Mouse (Mus musculus) cerebellum, adult 2 months (tissue): ENCODE results near the gene 5730455P16Rik. TPM values are rescaled to one million over a fixed set of nuclear protein-coding genes. Genes with fewer than 3 reads are reported as not detected.
A peak's percentile ranks its signal among the peaks of the same experiment; 100 is the strongest.

Experiments used
- DNase-seq, 2 experiments: peaks; one replicate each; pipeline ENCODE4 v3.0.0; 2021
- H3K27ac ChIP-seq: fragments of 200-500 bp; 2 replicates; pipeline ENCODE4 v1.5.1; 2012; ENCODE audit warnings: low read length, control low read depth, inconsistent platforms; ENCODE audit not compliant: insufficient read depth
- H3K27me3 ChIP-seq: fragments of 200-500 bp; 2 replicates; pipeline ENCODE4 v1.6.1; 2012; ENCODE audit warnings: inconsistent platforms, mild to moderate bottlenecking, low read length, moderate library complexity; ENCODE audit not compliant: control insufficient read depth, insufficient read depth
- H3K4me1 ChIP-seq: fragments of 200-500 bp; 2 replicates; pipeline ENCODE4 v1.6.1; 2011; ENCODE audit warnings: low read length; ENCODE audit not compliant: control insufficient read depth, insufficient read depth
- H3K4me3 ChIP-seq: fragments of 200-500 bp; replicated peaks from 2 replicates; pipeline ENCODE3; 2011; ENCODE audit warnings: mild to moderate bottlenecking, low read depth, low read length, control low read depth; ENCODE audit not compliant: insufficient read depth
- CTCF ChIP-seq: fragments of 200-500 bp; IDR thresholded peaks from 2 replicates; pipeline ENCODE4 v1.5.1; 2011; ENCODE audit warnings: low read depth, mild to moderate bottlenecking, control low read depth, low read length, moderate library complexity, borderline replicate concordance; ENCODE audit not compliant: insufficient read depth
- POLR2A ChIP-seq: fragments of 200-500 bp; IDR thresholded peaks from 2 replicates; pipeline ENCODE4 v1.6.1; 2011; ENCODE audit warnings: low read length, control low read depth, borderline replicate concordance; ENCODE audit not compliant: insufficient read depth
- WGBS: fragments of 180-500 bp; shearing (Covaris S2); methylation state at CpG from one replicate; pipeline ENCODE4 v1.1.7; 2018; 5-methylcytosine and 5-hydroxymethylcytosine counted together
- polyA plus RNA-seq: library from polyadenylated mRNA; depleted of rRNA; stranded (reverse); fragments of >200 nt; gene quantifications from 2 replicates; pipeline ENCODE4 v1.2.3, GENCODE M21; 2012

The 5730455P16Rik gene
- polyA plus RNA-seq, 1 experiment: 33.5 TPM

GRCm38 (mm10) chr11:80368949-80369348 lies 8.9 kb downstream of the 5730455P16Rik start:
- no peak for TF ChIP-seq CTCF
- no peak for TF ChIP-seq POLR2A
- Histone ChIP-seq H3K27me3 (no peaks in the 10 kb centered on the region), H3K27ac (no peak overlapping the region), H3K4me1 (no peaks in the 10 kb centered on the region), H3K4me3 (no peak overlapping the region)
- no peak for DNase-seq
- WGBS: 94% methylated on average over 1 of the region's 1 CpGs

- DNase-seq: no peak
- no peak overlapping the region for H3K27ac ChIP-seq
- no peak overlapping the region for H3K4me3 ChIP-seq
- H3K27me3 ChIP-seq: no peaks in the 10 kb centered on the region
- no peaks in the 10 kb centered on the region for H3K4me1 ChIP-seq
- TF ChIP-seq CTCF (no peak), POLR2A (no peak)
- WGBS: 37% methylated on average over 4 of the region's 4 CpGs
Measured at GRCm38 (mm10) chr11:80354832-80355231, 23.0 kb downstream of the 5730455P16Rik start.

DNA sequence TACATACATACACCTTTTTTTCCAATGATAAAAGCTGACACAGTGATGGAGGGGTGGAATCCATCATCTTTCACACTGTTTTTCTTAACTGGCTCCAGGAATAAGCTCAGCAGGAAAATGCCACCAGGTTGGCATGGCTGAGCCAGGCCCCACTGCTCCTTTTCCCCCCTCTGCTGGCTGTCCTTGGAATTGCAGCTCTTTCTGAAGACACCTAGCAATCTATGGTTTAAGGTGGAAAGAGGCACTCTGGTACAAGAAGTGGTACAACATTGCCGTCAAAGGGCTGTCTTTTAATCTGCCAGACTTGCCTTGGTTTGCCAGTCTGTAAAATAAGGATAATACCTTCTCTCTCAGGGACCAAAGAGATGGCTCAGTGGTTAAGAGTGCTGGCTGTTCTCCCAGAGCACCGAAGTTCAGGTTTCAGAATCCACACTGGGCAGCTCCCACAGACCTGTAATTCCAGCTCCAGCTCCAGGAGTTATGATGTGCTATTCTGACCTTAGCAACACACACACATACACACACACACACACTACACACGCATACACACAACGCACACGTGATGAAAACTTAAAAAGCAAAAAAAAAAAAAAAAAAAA lies 25.9 kb downstream of the 5730455P16Rik start:
- TF ChIP-seq CTCF (peak; percentile 91), POLR2A (no peak)
- Histone ChIP-seq H3K27ac (no peak overlapping the region), H3K4me1 (no peaks in the 10 kb centered on the region), H3K4me3 (no peak overlapping the region), H3K27me3 (no peaks in the 10 kb centered on the region)
- peak; percentile 78 to 85 for DNase-seq
- WGBS: 68% methylated on average over 5 of the region's 5 CpGs

- DNase-seq: no peak
- no peak overlapping the region for H3K4me3 ChIP-seq
- WGBS: 38% methylated on average over 2 of the region's 2 CpGs
- H3K27ac ChIP-seq: no peak overlapping the region
- no peaks in the 10 kb centered on the region for H3K4me1 ChIP-seq
- TF ChIP-seq CTCF: no peak
- TF ChIP-seq POLR2A: no peak
- H3K27me3 ChIP-seq: no peaks in the 10 kb centered on the region
Measured at GRCm38 (mm10) chr11:80342482-80342881, 35.4 kb downstream of the 5730455P16Rik start.

- no peak for DNase-seq
- Histone ChIP-seq H3K27me3 (no peaks in the 10 kb centered on the region), H3K4me3 (no peak overlapping the region), H3K4me1 (no peaks in the 10 kb centered on the region), H3K27ac (no peak overlapping the region)
- TF ChIP-seq POLR2A: no peak
- WGBS: 42% methylated on average over 6 of the region's 6 CpGs
Measured at GRCm38 (mm10) chr11:80336351-80336730, 41.5 kb downstream of the 5730455P16Rik start.

DNA sequence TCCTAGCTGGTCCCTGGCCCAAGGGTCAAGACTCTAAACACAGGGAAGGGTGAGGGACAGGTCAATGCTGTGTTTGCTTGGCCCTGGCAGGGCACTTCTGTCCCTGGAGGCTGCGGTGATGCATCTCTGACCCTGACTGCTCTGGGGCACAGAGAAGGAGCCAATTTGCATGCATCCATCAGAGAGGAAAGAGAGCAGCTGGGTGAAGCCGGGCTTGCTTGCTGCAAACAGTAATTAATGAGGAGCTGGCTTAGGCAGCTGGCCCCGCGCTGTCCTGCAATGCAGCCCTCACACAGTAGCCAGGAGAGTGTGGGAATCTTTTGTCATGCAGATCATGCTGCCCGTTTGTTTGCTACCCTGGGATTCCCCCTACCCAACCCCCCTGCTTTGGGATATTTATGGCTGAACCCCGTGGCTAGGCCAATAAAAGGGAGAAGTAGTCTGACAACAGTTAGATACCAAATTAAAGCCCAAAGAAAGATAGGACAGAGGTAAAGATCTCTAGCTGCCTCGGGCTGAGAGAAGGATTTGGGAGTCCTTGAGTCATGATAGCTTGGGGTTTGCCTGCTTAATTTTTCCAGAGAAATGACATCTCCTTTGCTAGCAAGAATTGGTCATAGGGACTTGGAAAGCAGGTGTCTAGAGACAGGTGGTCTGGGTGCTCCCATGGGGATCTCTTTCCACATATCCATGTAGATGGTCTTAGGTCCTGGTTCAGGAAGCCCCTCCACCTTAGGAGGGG lies 42.1 kb downstream of the 5730455P16Rik start:
- 20% methylated on average over 7 of the region's 7 CpGs for WGBS
- Histone ChIP-seq H3K4me1 (no peaks in the 10 kb centered on the region), H3K27ac (no peak overlapping the region), H3K4me3 (no peak overlapping the region), H3K27me3 (no peaks in the 10 kb centered on the region)
- DNase-seq: no peak
- TF ChIP-seq POLR2A (no peak), CTCF (no peak)

- H3K4me3 ChIP-seq: no peak overlapping the region
- no peaks in the 10 kb centered on the region for H3K4me1 ChIP-seq
- H3K27ac ChIP-seq: no peak overlapping the region
- WGBS: 80% methylated on average over 12 of the region's 12 CpGs
- TF ChIP-seq POLR2A (no peak), CTCF (no peak)
- no peaks in the 10 kb centered on the region for H3K27me3 ChIP-seq
- DNase-seq: no peak
Measured at GRCm38 (mm10) chr11:80332709-80333400, 45.0 kb downstream of the 5730455P16Rik start.

GRCm38 (mm10) chr11:80324636-80325035 lies 53.2 kb downstream of the 5730455P16Rik start:
- no peaks in the 10 kb centered on the region for H3K4me1 ChIP-seq
- no peak for TF ChIP-seq CTCF
- TF ChIP-seq POLR2A: no peak
- 69% methylated on average over 6 of the region's 6 CpGs for WGBS

More at GRCm38 (mm10) chr11:80324636-80325035, 53.2 kb downstream of the 5730455P16Rik start:
- H3K27me3 ChIP-seq: no peaks in the 10 kb centered on the region
- no peak overlapping the region for H3K4me3 ChIP-seq
- no peak overlapping the region for H3K27ac ChIP-seq
- DNase-seq: no peak
